Mouse (Mus musculus) CH12.LX (cell line): ENCODE data around the gene Tmem200b. TPM values are rescaled to one million over a fixed set of nuclear protein-coding genes. Genes with fewer than 3 reads are reported as not detected.

Source experiments
- DNase-seq: peaks from one replicate; pipeline ENCODE4 v3.0.0-alpha.2; 2013; ENCODE audit errors: extremely low read depth
- H3K27ac ChIP-seq: 2 replicates; pipeline ENCODE4 v1.5.1; 2012; ENCODE audit warnings: low read depth, mild to moderate bottlenecking, control low read depth, moderate library complexity; ENCODE audit not compliant: insufficient read depth
- H3K27me3 ChIP-seq: replicated peaks from 2 replicates; pipeline ENCODE3; 2012; ENCODE audit warnings: inconsistent platforms
- H3K36me3 ChIP-seq, 2 experiments: replicated peaks in 1 of 2; 2 replicates each; pipeline versions ENCODE3 to v1.6.1; 2012; ENCODE audit warnings: inconsistent platforms in 1 of 2, low read length in 1 of 2, mild to moderate bottlenecking in 1 of 2, mixed read lengths in 1 of 2, moderate library complexity in 1 of 2; ENCODE audit not compliant: control insufficient read depth in 1 of 2, insufficient read depth in 1 of 2
- H3K4me1 ChIP-seq, 2 experiments: 2 replicates each; pipeline ENCODE4 v1.6.1; 2012; ENCODE audit warnings: inconsistent platforms in 1 of 2, moderate library complexity in 1 of 2; ENCODE audit not compliant: insufficient read depth in 2 of 2, control insufficient read depth in 1 of 2
- H3K4me2 ChIP-seq: 2 replicates; pipeline ENCODE4 v1.6.1; 2012; ENCODE audit warnings: low read depth, mild to moderate bottlenecking, control low read depth; ENCODE audit not compliant: poor library complexity, insufficient read depth, severe bottlenecking
- H3K4me3 ChIP-seq, 3 experiments: fragments of 150-350 bp in 1 of 3; sonication (generic) in 1 of 3; replicated peaks in 1 of 3; 2 replicates each; pipeline versions ENCODE3 to v1.5.1; 2011 to 2012; ENCODE audit warnings: low read depth in 2 of 3, low read length in 2 of 3, mild to moderate bottlenecking in 2 of 3, moderate library complexity in 2 of 3, control low read depth in 1 of 3, improper control_type of control experiment in 1 of 3, inconsistent platforms in 1 of 3, mixed read lengths in 1 of 3; ENCODE audit not compliant: poor library complexity in 1 of 3
- H3K79me2 ChIP-seq: replicated peaks from 2 replicates; pipeline ENCODE4 v1.6.1; 2012; ENCODE audit warnings: mild to moderate bottlenecking, moderate library complexity; ENCODE audit not compliant: control insufficient read depth, poor library complexity, insufficient read depth, severe bottlenecking; ENCODE audit errors: extremely low read depth
- H3K9ac ChIP-seq: 2 replicates; pipeline ENCODE4 v1.6.1; 2012; ENCODE audit warnings: low read depth, mild to moderate bottlenecking, control low read depth, moderate library complexity; ENCODE audit not compliant: insufficient read depth
- H3K9me3 ChIP-seq: replicated peaks from 2 replicates; pipeline ENCODE3; 2012; ENCODE audit warnings: low read length, inconsistent platforms, mixed read lengths
- CTCF ChIP-seq, 2 experiments: IDR thresholded peaks in 1 of 2; conservative IDR thresholded peaks in 1 of 2; 2 replicates each; pipeline ENCODE4 v1.5.1; 2011 to 2012; ENCODE audit warnings: low read depth in 2 of 2, low read length in 2 of 2, improper control_type of control experiment in 1 of 2, inconsistent platforms in 1 of 2, mild to moderate bottlenecking in 1 of 2, moderate library complexity in 1 of 2
- ELF1 ChIP-seq: IDR thresholded peaks from 2 replicates; pipeline ENCODE4 v1.6.1; 2014; ENCODE audit warnings: low read depth, mild to moderate bottlenecking, inconsistent platforms, low read length, improper control_type of control experiment
- HCFC1 ChIP-seq: IDR thresholded peaks from 2 replicates; pipeline ENCODE4 v1.6.1; 2012; ENCODE audit warnings: low read depth, mild to moderate bottlenecking, inconsistent platforms, low read length, improper control_type of control experiment
- MAFK ChIP-seq: IDR thresholded peaks from 2 replicates; pipeline ENCODE4 v1.6.1; 2011; ENCODE audit warnings: low read length, improper control_type of control experiment; ENCODE audit not compliant: insufficient replicate concordance
- MAZ ChIP-seq: IDR thresholded peaks from 2 replicates; pipeline ENCODE4 v1.6.1; 2012; ENCODE audit warnings: low read depth, mild to moderate bottlenecking, inconsistent platforms, low read length, improper control_type of control experiment, moderate library complexity
- MEF2A ChIP-seq: IDR thresholded peaks from 2 replicates; pipeline ENCODE4 v1.6.1; 2014; ENCODE audit warnings: low read depth, mild to moderate bottlenecking, inconsistent platforms, low read length, improper control_type of control experiment, borderline replicate concordance
- NELFE ChIP-seq: IDR thresholded peaks from 2 replicates; pipeline ENCODE4 v1.6.1; 2011; ENCODE audit warnings: low read depth, low read length, improper control_type of control experiment
- RAD21 ChIP-seq: IDR thresholded peaks from 2 replicates; pipeline ENCODE4 v1.6.1; 2011; ENCODE audit warnings: low read depth, mild to moderate bottlenecking, low read length, improper control_type of control experiment, moderate library complexity
- RCOR1 ChIP-seq: conservative IDR thresholded peaks from 2 replicates; pipeline ENCODE4 v1.6.1; 2012; ENCODE audit warnings: low read depth, mild to moderate bottlenecking, inconsistent platforms, low read length, improper control_type of control experiment
- ZKSCAN1 ChIP-seq: IDR thresholded peaks from 2 replicates; pipeline ENCODE4 v1.6.1; 2012; ENCODE audit warnings: low read depth, inconsistent platforms, low read length, improper control_type of control experiment, borderline replicate concordance
- ZNF384 ChIP-seq: IDR thresholded peaks from 2 replicates; pipeline ENCODE4 v1.6.1; 2012; ENCODE audit warnings: low read depth, low read length, improper control_type of control experiment, inconsistent platforms
- dilution Hi-C: fragments of 300-500 bp; cut with MboI; formaldehyde crosslinking; loops from 2 replicates; pipeline ENCODE4 v1.14.3; 2020; ENCODE audit warnings: low sequenced_read_pairs; ENCODE audit not compliant: extremely low pct_unique_long_range_greater_than_20kb, extremely low pct_ligation_motif_present
- in situ Hi-C: fragments of 300-500 bp; cut with MboI; formaldehyde crosslinking; loops from 3 replicates; pipeline ENCODE4 v1.14.3; 2019; ENCODE audit warnings: low sequenced_read_pairs, low pct_ligation_motif_present, low pct_unique_long_range_greater_than_20kb, mixed read lengths
- polyA plus RNA-seq: library from polyadenylated mRNA; unstranded; fragments of >175 nt; gene quantifications from 2 replicates; pipeline ENCODE4 v1.2.1, GENCODE M21; 2012; ENCODE audit warnings: low read depth; ENCODE audit not compliant: insufficient read length
- total RNA-seq, 2 experiments: library from RNA; depleted of rRNA; stranded (reverse); fragments of 300-350 nt in 1 of 2; fragments of >200 nt in 1 of 2; gene quantifications; 2 replicates each; pipeline ENCODE4 v1.2.3; 2012 to 2014

Tmem200b gene
- total and polyA plus RNA-seq, 3 experiments, result not detected

GRCm38 (mm10) chr4:131874567-131874966 lies 47.0 kb upstream of the Tmem200b start:
- in situ Hi-C loops, result no loop called here
- Histone ChIP-seq H3K79me2 (peaks cover 52% of the 10 kb centered on the region), H3K9me3 (no peaks in the 10 kb centered on the region), H3K4me3 (peak overlapping the region; percentile 78 to 89 (median 84)), H3K4me2 (peak overlapping the region; percentile 93), H3K36me3 (peaks cover 1 to 32% of the 10 kb centered on the region in 2 experiments), H3K27ac (peak overlapping the region; percentile 86), H3K9ac (peak overlapping the region; percentile 99), H3K4me1 (peaks cover 9 to 43% of the 10 kb centered on the region in 2 experiments), H3K27me3 (no peaks in the 10 kb centered on the region)
- TF ChIP-seq HCFC1 (no peak), MAZ (peak; percentile 55; the same call in 1 of the 2 replicates)
- DNase-seq, result no peak
- dilution Hi-C loops, result no loop called here

GRCm38 (mm10) chr4:131875242-131875641 lies 46.3 kb upstream of the Tmem200b start:
- in situ Hi-C loops, result no loop called here
- no peaks in the 10 kb centered on the region for H3K27me3 ChIP-seq
- TF ChIP-seq ELF1, result no peak
- TF ChIP-seq, all 38 proteins: peak for 0
- peaks cover 59% of the 10 kb centered on the region for H3K79me2 ChIP-seq
- dilution Hi-C loops, result no loop called here
- peak overlapping the region; percentile 78 to 89 (median 84) for H3K4me3 ChIP-seq
- peaks cover 0 to 28% of the 10 kb centered on the region in 2 experiments for H3K36me3 ChIP-seq
- peak overlapping the region; percentile 93 for H3K4me2 ChIP-seq
- DNase-seq, result peak; percentile 41
- peaks cover 9 to 50% of the 10 kb centered on the region in 2 experiments for H3K4me1 ChIP-seq
- peak overlapping the region; percentile 99 for H3K9ac ChIP-seq
- H3K27ac ChIP-seq, result no peak overlapping the region
- no peaks in the 10 kb centered on the region for H3K9me3 ChIP-seq

- H3K36me3 ChIP-seq, result peaks cover 0 to 20% of the 10 kb centered on the region in 2 experiments
- H3K4me3 ChIP-seq, result no peak overlapping the region
- TF ChIP-seq MEF2A, result no peak
- TF ChIP-seq ZNF384, result no peak
- no peak for TF ChIP-seq MAFK
- no peak for TF ChIP-seq ZKSCAN1
- TF ChIP-seq RAD21, result no peak
- no peak for TF ChIP-seq NELFE
- TF ChIP-seq CTCF (conservative IDR thresholded peaks at IDR 0.05 in 1 of 2, IDR thresholded peaks at IDR 0.05 in 1 of 2; ENCODE audit: low read depth in 2 of 2, low read length in 2 of 2), result no peak
- no peak for TF ChIP-seq RCOR1
- H3K27me3 ChIP-seq, result no peaks in the 10 kb centered on the region
- H3K79me2 ChIP-seq, result peaks cover 74% of the 10 kb centered on the region
- dilution Hi-C loops, result no loop called here
- H3K4me1 ChIP-seq, result peaks cover 9 to 57% of the 10 kb centered on the region in 2 experiments
- H3K4me2 ChIP-seq, result peak overlapping the region; percentile 30; the same call in 1 of the 2 replicates
- H3K9me3 ChIP-seq, result no peaks in the 10 kb centered on the region
- no peak overlapping the region for H3K9ac ChIP-seq
- H3K27ac ChIP-seq, result no peak overlapping the region
- in situ Hi-C loops, result no loop called here
- no peak for DNase-seq
Measured at GRCm38 (mm10) chr4:131876836-131877235, 44.7 kb upstream of the Tmem200b start.
